Mouse (Mus musculus) heart, embryonic 12.5 days (tissue): ENCODE results near the gene Crybg3. TPM values are rescaled to one million over a fixed set of nuclear protein-coding genes. Genes with fewer than 3 reads are reported as not detected.
A peak's percentile ranks its signal among the peaks of the same experiment; 100 is the strongest.

Experiments
- ATAC-seq: fragments of 200-750 bp; cut with Nextera tagmentation; 2 replicates; pipeline ENCODE4 v1.8.0; 2017; ENCODE audit warnings: moderate TSS enrichment, moderate library complexity; ENCODE audit not compliant: insufficient number of reproducible peaks, low FRiP score
- H3K27ac ChIP-seq: fragments of 300-500 bp; sonication (generic); 2 replicates; pipeline ENCODE4 v1.5.1; 2016; ENCODE audit warnings: mild to moderate bottlenecking, moderate library complexity; ENCODE audit not compliant: poor library complexity, severe bottlenecking
- H3K27me3 ChIP-seq: fragments of 300-500 bp; sonication (generic); replicated peaks from 2 replicates; pipeline ENCODE4 v1.6.1; 2016; ENCODE audit warnings: mild to moderate bottlenecking, moderate library complexity
- H3K36me3 ChIP-seq: fragments of 300-500 bp; sonication (generic); 2 replicates; pipeline ENCODE4 v1.6.1; 2016; ENCODE audit warnings: mild to moderate bottlenecking, moderate library complexity
- H3K4me1 ChIP-seq: fragments of 300-500 bp; sonication (generic); replicated peaks from 2 replicates; pipeline ENCODE4 v1.6.1; 2016; ENCODE audit warnings: mild to moderate bottlenecking
- H3K4me2 ChIP-seq: fragments of 300-500 bp; sonication (generic); 2 replicates; pipeline ENCODE4 v1.6.1; 2016; ENCODE audit warnings: mild to moderate bottlenecking, moderate library complexity
- H3K4me3 ChIP-seq: fragments of 300-500 bp; sonication (generic); 2 replicates; pipeline ENCODE4 v1.5.1; 2016; ENCODE audit warnings: mild to moderate bottlenecking
- H3K9ac ChIP-seq: fragments of 300-500 bp; sonication (generic); 2 replicates; pipeline ENCODE4 v1.6.1; 2016; ENCODE audit warnings: mild to moderate bottlenecking, moderate library complexity
- H3K9me3 ChIP-seq: fragments of 300-500 bp; sonication (generic); replicated peaks from 2 replicates; pipeline ENCODE4 v1.6.1; 2016; ENCODE audit warnings: mild to moderate bottlenecking, moderate library complexity
- WGBS: fragments of 180-500 bp; shearing (Covaris S2); methylation state at CpG from one replicate; pipeline ENCODE4 v1.1.7; 2016; 5-methylcytosine and 5-hydroxymethylcytosine counted together
- polyA plus RNA-seq: library from polyadenylated mRNA; unstranded; fragments of >200 nt; fragmentation: Nextera tagmentation; extraction: Ambion mirVana; gene quantifications from 2 replicates; pipeline ENCODE4 v1.2.1, GENCODE M21; 2016

Gene Crybg3
- polyA plus RNA-seq, result 18.9 and 22.3 TPM in 2 replicates

GRCm38 (mm10) chr16:59600311-59601251 lies at the start of gene Crybg3:
Gene Crybg3 (minus strand): TSS chr16:59600979.
- H3K27me3 ChIP-seq, result no peaks in the 10 kb centered on the region
- peak within 1 kb of the TSS; percentile 85 for H3K4me3 ChIP-seq
- no peaks in the 10 kb centered on the region for H3K9me3 ChIP-seq
- under 1% methylated on average over 62 of the region's 90 CpGs for WGBS
- H3K9ac ChIP-seq, result peak within 1 kb of the TSS; percentile 95
- peaks cover 34% of the 10 kb centered on the region for H3K4me1 ChIP-seq
- peak within 1 kb of the TSS; percentile 95 for H3K27ac ChIP-seq
- H3K4me2 ChIP-seq, result peak within 1 kb of the TSS; percentile 69
- peak; percentile 92 for ATAC-seq
- H3K36me3 ChIP-seq, result no peaks in the 10 kb centered on the region

GRCm38 (mm10) chr16:59643766-59644165 lies 43.0 kb upstream of the Crybg3 start:
- Histone ChIP-seq H3K27ac (no peak overlapping the region), H3K4me1 (no peaks in the 10 kb centered on the region), H3K4me3 (no peak overlapping the region), H3K36me3 (no peaks in the 10 kb centered on the region), H3K9ac (no peak overlapping the region), H3K4me2 (no peak overlapping the region), H3K27me3 (peaks cover 4% of the 10 kb centered on the region; the same call in 1 of the 2 replicates), H3K9me3 (no peaks in the 10 kb centered on the region)
- WGBS, result 60% methylated on average over 2 of the region's 2 CpGs
- ATAC-seq, result no peak

GRCm38 (mm10) chr16:59639985-59640384 lies 39.2 kb upstream of the Crybg3 start:
- no peak for ATAC-seq
- peaks cover 4% of the 10 kb centered on the region; the same call in 1 of the 2 replicates for H3K27me3 ChIP-seq
- H3K36me3 ChIP-seq, result no peaks in the 10 kb centered on the region
- no peaks in the 10 kb centered on the region for H3K4me1 ChIP-seq
- H3K9me3 ChIP-seq, result no peaks in the 10 kb centered on the region
- no peak overlapping the region for H3K27ac ChIP-seq
- no peak overlapping the region for H3K4me2 ChIP-seq
- H3K4me3 ChIP-seq, result no peak overlapping the region
- no peak overlapping the region for H3K9ac ChIP-seq
- WGBS, result 81% methylated on average over 3 of the region's 3 CpGs

- ATAC-seq, result peak; percentile 96
- H3K27me3 ChIP-seq, result peaks cover 4% of the 10 kb centered on the region; the same call in 1 of the 2 replicates
- peak within 1 kb of the TSS; percentile 93 for H3K4me3 ChIP-seq
- no peaks in the 10 kb centered on the region for H3K36me3 ChIP-seq
- no peaks in the 10 kb centered on the region for H3K9me3 ChIP-seq
- peak within 1 kb of the TSS; percentile 99 for H3K27ac ChIP-seq
- under 1% methylated on average over 46 of the region's 46 CpGs for WGBS
- H3K9ac ChIP-seq, result peak within 1 kb of the TSS; percentile 75
- H3K4me2 ChIP-seq, result peak within 1 kb of the TSS; percentile 79
- H3K4me1 ChIP-seq, result no peaks in the 10 kb centered on the region
Observed at GRCm38 (mm10) chr16:59639102-59639691, 38.4 kb upstream of the Crybg3 start, which contains the start of gene Arl6. Gene Arl6 (minus strand): TSS chr16:59639391.

GRCm38 (mm10) chr16:59634598-59634997 lies 33.8 kb upstream of the Crybg3 start:
- H3K27ac ChIP-seq, result no peak overlapping the region
- H3K9me3 ChIP-seq, result no peaks in the 10 kb centered on the region
- no peaks in the 10 kb centered on the region for H3K27me3 ChIP-seq
- no peak overlapping the region for H3K4me2 ChIP-seq
- 79% methylated on average over 2 of the region's 2 CpGs for WGBS
- peaks cover 5% of the 10 kb centered on the region for H3K36me3 ChIP-seq
- H3K9ac ChIP-seq, result no peak overlapping the region
- no peaks in the 10 kb centered on the region for H3K4me1 ChIP-seq
- no peak for ATAC-seq
- H3K4me3 ChIP-seq, result no peak overlapping the region

GRCm38 (mm10) chr16:59621554-59621953 lies 20.8 kb upstream of the Crybg3 start:
- Histone ChIP-seq H3K4me1 (no peaks in the 10 kb centered on the region), H3K4me3 (no peak overlapping the region)
- WGBS, result 93% methylated on average over 2 of the region's 2 CpGs

GRCm38 (mm10) chr16:59617167-59617566 lies 16.4 kb upstream of the Crybg3 start:
- no peak for ATAC-seq
- 23% methylated on average over 3 of the region's 3 CpGs for WGBS
- H3K9ac ChIP-seq, result no peak overlapping the region
- H3K27me3 ChIP-seq, result no peaks in the 10 kb centered on the region
- no peaks in the 10 kb centered on the region for H3K4me1 ChIP-seq
- no peak overlapping the region for H3K4me2 ChIP-seq
- no peaks in the 10 kb centered on the region for H3K36me3 ChIP-seq
- H3K27ac ChIP-seq, result no peak overlapping the region
- no peak overlapping the region for H3K4me3 ChIP-seq
- H3K9me3 ChIP-seq, result no peaks in the 10 kb centered on the region

More at GRCm38 (mm10) chr16:59621554-59621953, 20.8 kb upstream of the Crybg3 start:
- Histone ChIP-seq H3K9ac (no peak overlapping the region), H3K9me3 (no peaks in the 10 kb centered on the region), H3K27me3 (no peaks in the 10 kb centered on the region), H3K4me2 (no peak overlapping the region), H3K36me3 (no peaks in the 10 kb centered on the region), H3K27ac (no peak overlapping the region)
- no peak for ATAC-seq

- no peaks in the 10 kb centered on the region for H3K36me3 ChIP-seq
- no peak overlapping the region for H3K4me3 ChIP-seq
- H3K9me3 ChIP-seq, result no peaks in the 10 kb centered on the region
- H3K4me2 ChIP-seq, result no peak overlapping the region
- H3K9ac ChIP-seq, result no peak overlapping the region
- no peak for ATAC-seq
- no peaks in the 10 kb centered on the region for H3K27me3 ChIP-seq
- no peak overlapping the region for H3K27ac ChIP-seq
- H3K4me1 ChIP-seq, result no peaks in the 10 kb centered on the region
- WGBS, result 76% methylated on average over 3 of the region's 3 CpGs
Observed at GRCm38 (mm10) chr16:59615675-59616074, 14.9 kb upstream of the Crybg3 start.

- Histone ChIP-seq H3K27me3 (no peaks in the 10 kb centered on the region), H3K9ac (no peak overlapping the region), H3K36me3 (no peaks in the 10 kb centered on the region), H3K4me2 (no peak overlapping the region), H3K27ac (no peak overlapping the region), H3K4me1 (no peaks in the 10 kb centered on the region), H3K9me3 (no peaks in the 10 kb centered on the region), H3K4me3 (no peak overlapping the region)
- ATAC-seq, result no peak
- 80% methylated on average over 1 of the region's 1 CpGs for WGBS
Observed at GRCm38 (mm10) chr16:59610750-59611149, 10.0 kb upstream of the Crybg3 start.

GRCm38 (mm10) chr16:59604078-59604781 lies 3.5 kb upstream of the Crybg3 start:
- Histone ChIP-seq H3K9ac (no peak overlapping the region), H3K4me3 (no peak overlapping the region), H3K27me3 (no peaks in the 10 kb centered on the region), H3K4me1 (no peaks in the 10 kb centered on the region), H3K36me3 (no peaks in the 10 kb centered on the region), H3K27ac (no peak overlapping the region), H3K4me2 (no peak overlapping the region), H3K9me3 (no peaks in the 10 kb centered on the region)
- WGBS, result 75% methylated on average over 15 of the region's 15 CpGs
- ATAC-seq, result no peak
